Mouse (Mus musculus): ENCODE results near the gene Hoxd9. TPM values are rescaled to one million over a fixed set of nuclear protein-coding genes. Genes with fewer than 3 reads are reported as not detected.

Hoxd9 gene
- total RNA-seq, 1 experiment from 2014 or later, result 3.8 TPM

DNA sequence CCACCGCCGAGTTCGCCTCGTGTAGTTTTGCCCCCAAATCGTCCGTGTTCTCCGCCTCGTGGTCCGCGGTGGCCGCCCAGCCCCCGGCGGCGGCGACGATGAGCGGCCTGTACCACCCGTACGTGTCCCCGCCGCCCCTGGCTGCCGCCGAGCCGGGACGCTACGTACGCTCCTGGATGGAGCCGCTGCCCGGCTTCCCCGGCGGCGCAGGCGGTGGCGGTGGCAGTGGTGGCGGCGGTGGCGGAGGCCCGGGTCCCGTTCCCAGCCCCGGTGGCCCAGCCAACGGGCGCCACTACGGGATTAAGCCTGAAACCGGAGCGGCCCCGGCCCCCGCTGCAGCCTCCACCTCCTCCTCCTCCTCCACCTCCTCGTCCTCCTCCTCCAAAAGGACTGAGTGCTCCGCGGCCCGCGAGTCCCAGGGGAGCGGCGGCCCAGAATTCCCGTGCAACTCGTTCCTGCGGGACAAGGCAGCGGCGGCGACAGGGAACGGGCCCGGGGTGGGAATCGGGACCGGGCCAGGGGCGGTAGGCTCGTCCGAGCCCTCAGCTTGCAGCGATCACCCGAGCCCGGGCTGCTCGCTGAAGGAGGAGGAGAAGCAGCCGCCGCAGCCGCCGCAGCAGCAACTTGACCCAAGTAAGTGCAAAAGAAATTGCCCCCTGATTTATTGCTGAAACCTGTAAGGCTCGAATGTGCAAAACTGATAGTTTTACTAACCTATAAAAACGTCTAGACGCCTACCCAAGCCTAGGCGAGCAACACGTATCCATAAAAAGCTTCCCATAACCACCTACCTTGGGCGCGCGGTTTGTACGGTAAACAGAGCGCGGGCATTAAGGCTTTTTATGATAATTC is 900 bp downstream of the Hoxd9 start:
- DNase-seq, result peak; percentile 60

DNA sequence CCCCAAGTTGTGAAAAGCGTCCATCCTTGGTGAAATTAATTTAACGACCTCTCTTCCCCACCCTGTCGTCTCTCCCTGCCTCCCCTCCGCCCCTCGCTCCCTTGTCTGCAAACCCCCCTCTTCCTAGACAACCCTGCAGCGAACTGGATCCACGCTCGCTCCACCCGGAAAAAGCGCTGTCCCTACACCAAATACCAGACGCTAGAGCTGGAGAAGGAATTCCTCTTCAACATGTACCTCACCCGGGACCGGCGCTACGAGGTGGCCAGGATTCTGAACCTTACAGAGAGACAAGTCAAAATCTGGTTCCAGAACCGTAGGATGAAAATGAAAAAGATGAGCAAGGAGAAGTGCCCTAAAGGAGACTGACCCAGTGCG is 1.5 kb downstream of the Hoxd9 start:
- no peak for DNase-seq

DNA sequence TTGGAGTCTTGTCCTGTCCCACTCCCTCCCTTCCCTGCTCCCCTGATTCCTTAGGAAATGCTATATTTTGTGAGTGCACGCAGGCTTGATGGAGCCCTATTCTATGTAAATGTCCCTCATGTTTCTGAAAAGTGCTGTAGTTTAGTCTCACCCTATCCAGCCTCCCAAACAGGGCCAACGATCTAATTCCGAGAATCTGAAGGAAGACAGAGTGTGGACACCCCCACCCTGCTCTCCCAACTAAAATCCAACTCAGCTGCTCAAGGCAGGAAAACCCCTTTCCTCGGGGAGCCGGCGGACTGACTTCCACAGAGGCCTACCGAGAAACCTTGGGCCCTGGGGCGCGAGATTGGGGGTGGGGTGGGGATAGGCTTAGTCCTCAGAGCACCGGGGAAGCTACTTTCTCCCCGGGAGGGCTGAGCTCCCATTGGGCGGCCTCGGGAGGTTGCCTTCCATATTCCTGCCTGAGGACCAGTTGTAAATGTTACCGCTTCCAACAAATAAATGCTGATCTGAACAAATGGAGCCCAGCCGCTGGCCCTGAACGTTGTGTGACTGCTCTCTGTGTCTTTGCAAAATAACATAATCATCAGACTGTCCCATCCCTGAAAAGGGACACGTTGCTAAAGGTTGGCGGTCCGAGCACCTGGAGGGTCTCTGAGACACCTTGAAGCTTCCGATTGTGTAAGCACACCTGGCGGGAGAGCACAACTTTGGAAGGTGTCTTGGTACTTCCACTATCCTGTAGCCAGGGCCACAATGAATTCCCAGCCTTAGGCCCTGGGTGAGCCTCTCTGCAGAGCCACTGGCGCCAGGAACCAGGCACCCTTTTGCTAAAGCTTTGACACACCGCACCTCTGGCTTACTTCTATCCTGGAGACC is 2.4 kb downstream of the Hoxd9 start:
- DNase-seq, result no peak

GRCm38 (mm10) chr2:74700546-74701112 is 3.1 kb downstream of the Hoxd9 start:
- no peak for DNase-seq

DNA sequence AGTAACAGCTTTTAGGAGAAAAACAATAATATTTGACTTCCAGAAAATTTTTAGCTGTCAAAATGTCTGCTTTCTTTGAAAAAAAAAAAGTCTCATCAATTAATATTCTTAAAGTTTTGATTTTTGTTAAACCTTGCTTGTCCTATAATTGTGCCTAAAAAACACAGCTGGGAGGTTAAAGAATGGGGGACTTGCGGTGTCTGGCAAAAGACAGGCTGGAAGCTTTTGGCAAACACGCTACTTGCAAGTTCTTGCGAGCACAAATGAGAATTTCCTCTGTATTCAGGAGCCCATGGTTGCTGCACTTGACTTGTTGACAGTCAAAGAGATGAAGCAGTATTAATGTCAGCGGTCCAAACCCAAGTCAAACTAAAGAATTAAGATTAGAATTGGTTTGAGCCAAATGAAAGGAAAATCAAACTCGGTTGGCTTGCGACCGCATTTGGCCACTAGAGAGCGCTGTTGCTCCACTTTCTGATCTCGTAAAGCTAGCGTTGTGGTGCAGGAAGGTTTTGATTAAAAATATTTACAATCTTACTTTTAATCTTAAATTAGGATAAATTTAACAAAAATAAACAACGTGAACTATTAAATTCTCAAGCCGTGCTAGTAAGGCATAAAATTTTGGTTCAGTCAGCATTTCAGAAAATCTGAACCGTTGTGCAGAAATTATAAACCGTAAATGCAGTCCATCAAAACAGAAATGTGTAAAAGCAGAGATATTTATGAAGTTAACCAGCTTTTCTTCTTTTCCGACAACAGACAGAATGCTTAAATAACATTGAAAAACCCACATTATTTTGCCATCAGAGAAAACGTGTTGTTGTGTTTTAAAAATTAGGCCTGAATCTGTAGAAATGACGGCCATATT is 4.7 kb downstream of the Hoxd9 start:
- peak; percentile 85 for DNase-seq

DNA sequence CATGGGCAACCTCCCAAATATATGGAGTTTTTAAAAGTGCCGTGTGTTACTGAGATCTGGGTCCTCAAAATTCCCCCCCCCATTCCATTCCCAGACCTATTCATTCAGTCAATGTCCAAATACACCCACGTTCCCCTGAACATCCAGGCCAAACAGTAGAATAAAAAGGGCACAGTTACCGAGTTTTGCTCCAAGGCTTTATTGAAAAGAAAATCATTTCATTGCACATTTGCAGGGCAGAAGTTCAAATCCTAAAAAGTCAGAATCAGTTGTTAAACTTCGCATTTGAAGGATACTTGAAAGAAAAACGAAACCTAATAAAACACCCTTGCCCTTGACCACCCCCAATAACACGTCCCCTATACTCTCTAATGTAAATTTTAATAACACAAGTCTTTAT is 5.3 kb downstream of the Hoxd9 start:
- DNase-seq, result no peak

GRCm38 (mm10) chr2:74703317-74703716 is 5.8 kb downstream of the Hoxd9 start:
- no peak for DNase-seq

DNA sequence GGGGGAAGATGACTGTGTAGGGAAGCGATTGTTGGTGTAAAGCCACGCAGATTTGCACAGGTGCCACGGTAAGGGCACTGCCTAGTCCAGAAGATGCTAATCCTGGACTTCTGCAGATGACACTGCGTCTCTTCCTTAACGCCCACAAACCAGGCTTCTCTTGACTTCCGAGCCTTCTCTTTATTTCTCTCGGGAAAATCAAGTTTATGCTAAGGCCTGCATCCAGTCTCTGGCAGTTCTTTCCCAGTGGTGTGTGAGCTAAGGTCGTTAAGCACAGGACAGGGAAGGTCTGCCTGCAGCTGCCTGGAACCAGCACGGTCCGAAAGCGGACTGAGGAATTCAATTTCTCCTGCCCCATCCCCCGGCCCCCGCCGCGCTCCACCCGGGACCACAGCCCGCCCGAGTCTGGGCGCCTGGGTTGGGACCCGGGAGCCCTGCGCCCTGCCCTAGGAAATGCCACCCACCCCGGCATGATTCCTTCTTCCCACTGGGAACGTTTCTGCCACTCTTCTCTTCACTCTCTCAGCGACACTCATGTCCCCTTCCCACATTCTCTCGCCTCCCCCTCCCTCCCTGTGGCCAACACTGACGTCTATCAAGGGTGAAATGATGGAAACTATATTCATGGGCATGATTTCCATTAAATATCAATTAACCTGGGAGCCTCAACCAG is 6.3 kb downstream of the Hoxd9 start:
- no peak for DNase-seq

DNA sequence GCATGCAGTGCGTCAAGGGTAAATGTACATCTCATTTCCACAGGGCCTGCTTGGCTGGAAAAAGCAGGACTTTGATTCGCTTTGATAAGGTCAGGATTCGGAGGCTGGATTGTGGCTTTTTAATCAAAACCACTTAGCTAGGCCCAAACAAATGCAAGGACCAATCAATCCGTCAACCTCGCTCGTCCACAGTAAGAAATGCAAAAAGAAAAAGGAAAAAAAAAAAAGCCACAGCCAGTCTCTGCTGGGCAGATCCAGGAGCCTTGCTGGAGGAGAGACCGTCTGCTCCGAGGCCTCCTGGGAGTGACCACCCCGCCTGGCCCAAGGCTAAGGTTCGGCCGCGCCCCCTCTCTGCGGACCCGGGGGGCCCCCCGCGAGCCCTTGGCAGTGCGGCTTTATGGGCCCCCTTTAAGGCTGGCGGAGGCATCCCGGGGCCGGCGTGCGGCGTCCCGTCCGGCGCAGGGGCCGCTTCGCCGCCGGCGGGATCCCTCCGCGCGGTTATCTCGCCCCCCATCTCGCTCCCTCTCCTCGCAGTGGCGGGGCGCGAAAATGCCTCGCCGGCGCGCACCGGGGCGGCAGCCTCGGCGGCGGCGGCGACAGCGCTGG is 7.0 kb downstream of the Hoxd9 start, which contains the start of gene Hoxd8:
Gene Hoxd8 (plus strand): TSS at position 223 of the 606 bp plus-strand sequence.
- DNase-seq, result peak; percentile 91

- peak; percentile 73 for DNase-seq
These were observed 7.5 kb downstream of the Hoxd9 start for GRCm38 (mm10) chr2:74704999-74705466.

DNA sequence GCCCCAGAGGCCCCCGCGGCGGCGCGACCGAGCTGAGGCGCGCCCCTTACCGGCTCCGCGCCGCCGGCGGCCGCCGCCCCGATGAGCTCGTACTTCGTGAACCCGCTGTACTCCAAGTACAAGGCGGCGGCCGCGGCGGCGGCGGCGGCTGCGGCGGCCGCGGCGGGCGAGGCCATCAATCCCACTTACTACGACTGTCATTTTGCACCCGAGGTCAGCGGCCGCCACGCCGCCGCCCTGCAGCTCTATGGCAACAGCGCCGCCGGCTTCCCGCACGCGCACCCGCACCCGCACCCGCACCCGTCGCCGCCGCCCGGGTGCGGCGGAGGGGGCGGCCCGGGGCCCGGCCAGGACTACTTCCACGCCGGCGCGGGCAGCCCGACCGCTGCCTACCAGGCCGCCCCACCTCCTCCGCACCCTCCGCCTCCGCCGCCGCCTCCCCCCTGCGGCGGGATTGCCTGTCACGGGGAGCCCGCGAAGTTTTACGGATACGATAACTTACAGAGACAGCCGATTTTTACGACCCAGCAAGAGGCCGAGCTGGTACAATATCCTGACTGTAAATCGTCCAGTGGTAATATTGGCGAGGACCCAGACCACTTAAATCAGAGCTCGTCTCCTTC is 8.1 kb downstream of the Hoxd9 start:
- peak; percentile 86 for DNase-seq

GRCm38 (mm10) chr2:74706393-74706960 is 8.9 kb downstream of the Hoxd9 start:
- DNase-seq, result no peak

- DNase-seq, result no peak
These were observed 10.1 kb downstream of the Hoxd9 start for GRCm38 (mm10) chr2:74707599-74707998.

- peak; percentile 61 for DNase-seq
These were observed 11.1 kb downstream of the Hoxd9 start for GRCm38 (mm10) chr2:74708676-74709075.

- no peak for DNase-seq
These were observed 12.2 kb downstream of the Hoxd9 start for GRCm38 (mm10) chr2:74709465-74710419.

DNA sequence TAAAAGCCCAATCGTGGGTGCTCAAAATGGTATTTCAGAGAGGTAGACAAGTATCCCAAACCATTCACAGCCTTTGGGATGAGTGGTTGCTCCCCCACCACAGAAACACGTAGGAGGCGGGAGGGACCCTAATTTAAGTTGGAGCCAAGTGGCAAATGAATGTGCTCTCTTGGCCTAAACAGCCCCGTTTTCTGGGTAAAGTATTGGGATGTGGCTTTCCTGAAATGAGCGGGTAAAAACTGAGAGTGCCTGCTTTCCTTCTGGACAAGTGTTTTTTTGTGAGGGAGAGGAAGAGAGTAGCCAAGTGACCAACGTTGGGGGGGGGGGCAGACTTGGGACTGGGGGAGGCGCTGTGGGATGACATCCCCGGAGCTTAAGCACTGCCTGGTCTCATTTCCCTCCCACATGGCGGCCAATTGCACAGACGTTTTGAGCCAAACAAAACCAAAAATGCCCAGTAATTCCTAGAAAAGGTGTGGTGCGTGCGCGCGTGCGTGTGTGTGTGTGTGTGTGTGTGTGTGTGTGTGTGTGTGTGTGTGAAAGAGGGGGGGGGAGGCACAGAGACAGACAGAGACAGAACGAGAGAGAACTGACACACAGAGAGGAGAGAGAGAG is 13.5 kb downstream of the Hoxd9 start:
- peak; percentile 59 for DNase-seq

- peak; percentile 81 for DNase-seq
These were observed 14.4 kb downstream of the Hoxd9 start, which contains the start of the genes Hoxd3 and Hoxd4 for GRCm38 (mm10) chr2:74711721-74712621. TSS of gene Hoxd3 (plus strand) at chr2:74711927. TSS of gene Hoxd4 (plus strand) at chr2:74711929.

Data from adrenal gland, postnatal 14 days (tissue).